Mouse (Mus musculus) ES-E14 (cell line): Measurements from ENCODE around the gene Hmgb1. TPM values are rescaled to one million over a fixed set of nuclear protein-coding genes. Genes with fewer than 3 reads are reported as not detected.

Experiments
- DNase-seq: peaks from one replicate; pipeline ENCODE4 v3.0.0-alpha.2; 2013; ENCODE audit warnings: low read depth, low spot score
- H3K27ac ChIP-seq: 2 replicates; pipeline ENCODE4 v1.5.1; 2012; ENCODE audit warnings: low read depth, mild to moderate bottlenecking, low read length, moderate library complexity, mixed read lengths; ENCODE audit not compliant: poor library complexity, insufficient read depth, severe bottlenecking
- H3K36me3 ChIP-seq: 2 replicates; pipeline ENCODE4 v1.6.1; 2012; ENCODE audit warnings: mild to moderate bottlenecking, low read length, moderate library complexity, mixed read lengths; ENCODE audit not compliant: control insufficient read depth, poor library complexity, insufficient read depth, severe bottlenecking
- H3K4me1 ChIP-seq, 2 experiments: fragments of 150-350 bp in 1 of 2; sonication (generic) in 1 of 2; 2 replicates each; pipeline ENCODE4 v1.6.1; 2012; ENCODE audit warnings: low read length in 2 of 2, mild to moderate bottlenecking in 1 of 2, mixed read lengths in 1 of 2; ENCODE audit not compliant: control insufficient read depth in 2 of 2, insufficient read depth in 2 of 2, poor library complexity in 1 of 2
- H3K4me3 ChIP-seq, 2 experiments: fragments of 150-350 bp in 1 of 2; sonication (generic) in 1 of 2; 2 replicates each; pipeline ENCODE4 v1.5.1; 2012; ENCODE audit warnings: low read length in 2 of 2, low read depth in 1 of 2, mild to moderate bottlenecking in 1 of 2, mixed read lengths in 1 of 2; ENCODE audit not compliant: insufficient read depth in 1 of 2, poor library complexity in 1 of 2, severe bottlenecking in 1 of 2
- H3K9ac ChIP-seq: 2 replicates; pipeline ENCODE4 v1.6.1; 2012; ENCODE audit warnings: low read depth, mild to moderate bottlenecking, low read length, mixed read lengths; ENCODE audit not compliant: poor library complexity, insufficient read depth, severe bottlenecking
- H3K9me3 ChIP-seq: fragments of 150-350 bp; sonication (generic); 2 replicates; pipeline ENCODE4 v1.6.1; 2012; ENCODE audit warnings: low read depth, mild to moderate bottlenecking, low read length; ENCODE audit not compliant: control insufficient read depth, insufficient read depth
- CHD2 ChIP-seq: IDR thresholded peaks from 2 replicates; pipeline ENCODE4 v1.6.1; 2014; ENCODE audit warnings: mild to moderate bottlenecking, low read depth, low read length, inconsistent platforms
- HCFC1 ChIP-seq: IDR thresholded peaks from 2 replicates; pipeline ENCODE4 v1.6.1; 2012; ENCODE audit warnings: low read length, inconsistent platforms, borderline replicate concordance; ENCODE audit not compliant: insufficient read depth
- MAFK ChIP-seq: IDR thresholded peaks from 2 replicates; pipeline ENCODE4 v1.6.1; 2014; ENCODE audit warnings: mild to moderate bottlenecking, low read depth, low read length, inconsistent platforms; ENCODE audit not compliant: insufficient read depth
- ZC3H11A ChIP-seq: IDR thresholded peaks from 2 replicates; pipeline ENCODE4 v1.6.1; 2012; ENCODE audit warnings: low read depth, mild to moderate bottlenecking, inconsistent platforms, low read length, borderline replicate concordance
- ZNF384 ChIP-seq: IDR thresholded peaks from 2 replicates; pipeline ENCODE4 v1.6.1; 2012; ENCODE audit warnings: low read depth, low read length, inconsistent platforms
- in situ Hi-C, 2 experiments: fragments of 600-800 bp; cut with MboI; formaldehyde crosslinking; loops; one replicate each; pipeline ENCODE4 v1.15.1; 2025; ENCODE audit warnings: low sequenced_read_pairs in 2 of 2, inconsistent platforms in 1 of 2; ENCODE audit not compliant: unreplicated experiment in 2 of 2
- total RNA-seq: library from RNA; depleted of rRNA; stranded (reverse); fragments of 300-350 nt; gene quantifications from 2 replicates; pipeline ENCODE4 v1.2.3, GENCODE M21; 2012

Gene Hmgb1
- total RNA-seq, 1 experiment, result 350 TPM

GRCm38 (mm10) chr5:149045470-149046085 is 138.7 kb downstream of the Hmgb1 start:
- peaks cover 22% of the 10 kb centered on the region for H3K36me3 ChIP-seq

GRCm38 (mm10) chr5:149045054-149045453 is 139.2 kb downstream of the Hmgb1 start:
- H3K27ac ChIP-seq, result no peak overlapping the region
- in situ Hi-C loops, result no loop called here
- H3K9me3 ChIP-seq, result no peaks in the 10 kb centered on the region
- no peak for DNase-seq
- TF ChIP-seq MAFK, result no peak
- TF ChIP-seq CHD2, result no peak
- TF ChIP-seq HCFC1, result no peak
- H3K36me3 ChIP-seq, result peaks cover 18% of the 10 kb centered on the region
- no peak overlapping the region for H3K4me3 ChIP-seq
- no peak overlapping the region for H3K9ac ChIP-seq
- H3K4me1 ChIP-seq, result peaks cover 2 to 4% of the 10 kb centered on the region in 2 experiments; a peak in 3 of 4 replicates

More at GRCm38 (mm10) chr5:149045470-149046085, 138.7 kb downstream of the Hmgb1 start:
- Histone ChIP-seq H3K27ac (no peak overlapping the region), H3K4me3 (no peak overlapping the region), H3K4me1 (peaks cover 2 to 4% of the 10 kb centered on the region in 2 experiments; a peak in 3 of 4 replicates), H3K9me3 (no peaks in the 10 kb centered on the region), H3K9ac (no peak overlapping the region)
- TF ChIP-seq HCFC1, result no peak
- TF ChIP-seq CHD2, result no peak
- no peak for TF ChIP-seq MAFK
- no peak for TF ChIP-seq ZC3H11A
- TF ChIP-seq ZNF384, result no peak
- DNase-seq, result no peak
- in situ Hi-C loops, result no loop called here

DNA sequence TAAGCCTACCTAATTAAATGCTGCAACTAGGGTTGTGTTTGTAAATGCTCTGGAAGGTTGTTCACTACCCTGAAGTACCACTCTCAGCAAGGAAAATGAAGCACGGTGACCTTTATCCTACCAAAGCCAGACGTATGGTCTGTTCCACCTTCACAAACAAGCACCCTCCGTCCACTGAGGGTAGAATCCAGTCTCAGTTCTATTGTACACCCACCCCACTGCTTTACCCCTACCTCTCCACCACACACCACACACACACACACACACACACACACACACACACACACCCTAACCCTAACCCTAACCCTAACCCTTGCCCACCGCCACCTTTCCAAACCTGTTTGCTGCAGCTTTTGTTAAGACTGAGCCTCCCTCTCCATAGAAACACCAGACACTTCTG is 140.2 kb downstream of the Hmgb1 start:
- Histone ChIP-seq H3K36me3 (peaks cover 10% of the 10 kb centered on the region), H3K9me3 (no peaks in the 10 kb centered on the region), H3K27ac (no peak overlapping the region), H3K4me3 (no peak overlapping the region), H3K4me1 (peaks cover 0 to 4% of the 10 kb centered on the region in 2 experiments; a peak in 2 of 4 replicates), H3K9ac (no peak overlapping the region)
- TF ChIP-seq ZC3H11A (no peak), ZNF384 (no peak), HCFC1 (no peak), MAFK (no peak), CHD2 (no peak)
- DNase-seq, result no peak
- in situ Hi-C loops, result loop anchor here (5.0 kb wide), 1 partner anchor 343 kb away; no protein-coding TSS in a partner anchor

GRCm38 (mm10) chr5:149043240-149043639 is 141.0 kb downstream of the Hmgb1 start:
- H3K27ac ChIP-seq, result no peak overlapping the region
- TF ChIP-seq CHD2 (no peak), ZC3H11A (no peak), ZNF384 (no peak), MAFK (no peak), HCFC1 (no peak)
- no peak overlapping the region for H3K9ac ChIP-seq
- no peak overlapping the region for H3K4me3 ChIP-seq
- H3K4me1 ChIP-seq, result peaks cover 0 to 4% of the 10 kb centered on the region in 2 experiments; a peak in 1 of 4 replicates
- H3K36me3 ChIP-seq, result peaks cover 8% of the 10 kb centered on the region
- no peaks in the 10 kb centered on the region for H3K9me3 ChIP-seq
- in situ Hi-C loops, result loop anchor here (5.0 kb wide), 1 partner anchor 344 kb away; no protein-coding TSS in a partner anchor
- DNase-seq, result no peak
